Mouse (Mus musculus) CH12.LX (cell line): ENCODE measurements at regions not wholly inside any gene's neighbourhood (a gene's known extent, or its start where the extent isn't known, plus 50 kb on each side); places are given as distances from the start of the nearest gene placed in this dataset.

ENCODE experiments used
- DNase-seq: peaks from one replicate; pipeline ENCODE4 v3.0.0-alpha.2; 2013; ENCODE audit errors: extremely low read depth
- H3K27ac ChIP-seq: 2 replicates; pipeline ENCODE4 v1.5.1; 2012; ENCODE audit warnings: low read depth, mild to moderate bottlenecking, control low read depth, moderate library complexity; ENCODE audit not compliant: insufficient read depth
- H3K27me3 ChIP-seq: replicated peaks from 2 replicates; pipeline ENCODE3; 2012; ENCODE audit warnings: inconsistent platforms
- H3K36me3 ChIP-seq, 2 experiments: replicated peaks in 1 of 2; 2 replicates each; pipeline versions ENCODE3 to v1.6.1; 2012; ENCODE audit warnings: inconsistent platforms in 1 of 2, low read length in 1 of 2, mild to moderate bottlenecking in 1 of 2, mixed read lengths in 1 of 2, moderate library complexity in 1 of 2; ENCODE audit not compliant: control insufficient read depth in 1 of 2, insufficient read depth in 1 of 2
- H3K4me1 ChIP-seq, 2 experiments: 2 replicates each; pipeline ENCODE4 v1.6.1; 2012; ENCODE audit warnings: inconsistent platforms in 1 of 2, moderate library complexity in 1 of 2; ENCODE audit not compliant: insufficient read depth in 2 of 2, control insufficient read depth in 1 of 2
- H3K4me2 ChIP-seq: 2 replicates; pipeline ENCODE4 v1.6.1; 2012; ENCODE audit warnings: low read depth, mild to moderate bottlenecking, control low read depth; ENCODE audit not compliant: poor library complexity, insufficient read depth, severe bottlenecking
- H3K4me3 ChIP-seq, 3 experiments: fragments of 150-350 bp in 1 of 3; sonication (generic) in 1 of 3; replicated peaks in 1 of 3; 2 replicates each; pipeline versions ENCODE3 to v1.5.1; 2011 to 2012; ENCODE audit warnings: low read depth in 2 of 3, low read length in 2 of 3, mild to moderate bottlenecking in 2 of 3, moderate library complexity in 2 of 3, control low read depth in 1 of 3, improper control_type of control experiment in 1 of 3, inconsistent platforms in 1 of 3, mixed read lengths in 1 of 3; ENCODE audit not compliant: poor library complexity in 1 of 3
- H3K79me2 ChIP-seq: replicated peaks from 2 replicates; pipeline ENCODE4 v1.6.1; 2012; ENCODE audit warnings: mild to moderate bottlenecking, moderate library complexity; ENCODE audit not compliant: control insufficient read depth, poor library complexity, insufficient read depth, severe bottlenecking; ENCODE audit errors: extremely low read depth
- H3K9ac ChIP-seq: 2 replicates; pipeline ENCODE4 v1.6.1; 2012; ENCODE audit warnings: low read depth, mild to moderate bottlenecking, control low read depth, moderate library complexity; ENCODE audit not compliant: insufficient read depth
- H3K9me3 ChIP-seq: replicated peaks from 2 replicates; pipeline ENCODE3; 2012; ENCODE audit warnings: low read length, inconsistent platforms, mixed read lengths
- BHLHE40 ChIP-seq: IDR thresholded peaks from 2 replicates; pipeline ENCODE4 v1.6.1; 2011; ENCODE audit warnings: mild to moderate bottlenecking, low read depth, low read length, improper control_type of control experiment
- CHD1 ChIP-seq: IDR thresholded peaks from 2 replicates; pipeline ENCODE4 v1.6.1; 2012; ENCODE audit warnings: low read depth, low read length, improper control_type of control experiment, inconsistent platforms
- CTCF ChIP-seq, 2 experiments: IDR thresholded peaks in 1 of 2; conservative IDR thresholded peaks in 1 of 2; 2 replicates each; pipeline ENCODE4 v1.5.1; 2011 to 2012; ENCODE audit warnings: low read depth in 2 of 2, low read length in 2 of 2, improper control_type of control experiment in 1 of 2, inconsistent platforms in 1 of 2, mild to moderate bottlenecking in 1 of 2, moderate library complexity in 1 of 2
- ELF1 ChIP-seq: IDR thresholded peaks from 2 replicates; pipeline ENCODE4 v1.6.1; 2014; ENCODE audit warnings: low read depth, mild to moderate bottlenecking, inconsistent platforms, low read length, improper control_type of control experiment
- EP300 ChIP-seq: IDR thresholded peaks from 2 replicates; pipeline ENCODE4 v1.6.1; 2011; ENCODE audit warnings: low read length, improper control_type of control experiment
- ETS1 ChIP-seq: conservative IDR thresholded peaks from 2 replicates; pipeline ENCODE4 v1.6.1; 2012; ENCODE audit warnings: low read depth, mild to moderate bottlenecking, inconsistent platforms, low read length, improper control_type of control experiment, moderate library complexity
- GABPA ChIP-seq: IDR thresholded peaks from 2 replicates; pipeline ENCODE4 v1.6.1; 2012; ENCODE audit warnings: low read depth, low read length, improper control_type of control experiment, inconsistent platforms; ENCODE audit not compliant: insufficient replicate concordance
- HCFC1 ChIP-seq: IDR thresholded peaks from 2 replicates; pipeline ENCODE4 v1.6.1; 2012; ENCODE audit warnings: low read depth, mild to moderate bottlenecking, inconsistent platforms, low read length, improper control_type of control experiment
- KAT2A ChIP-seq: IDR thresholded peaks from 2 replicates; pipeline ENCODE4 v1.6.1; 2012; ENCODE audit warnings: low read length, improper control_type of control experiment, inconsistent platforms; ENCODE audit not compliant: insufficient replicate concordance
- MAFK ChIP-seq: IDR thresholded peaks from 2 replicates; pipeline ENCODE4 v1.6.1; 2011; ENCODE audit warnings: low read length, improper control_type of control experiment; ENCODE audit not compliant: insufficient replicate concordance
- MXI1 ChIP-seq: IDR thresholded peaks from 2 replicates; pipeline ENCODE4 v1.6.1; 2011; ENCODE audit warnings: mild to moderate bottlenecking, low read depth, low read length, improper control_type of control experiment
- MYC ChIP-seq: IDR thresholded peaks from 2 replicates; pipeline ENCODE4 v1.6.1; 2011; ENCODE audit warnings: low read depth, mild to moderate bottlenecking, improper control_type of control experiment, low read length
- PAX5 ChIP-seq: IDR thresholded peaks from 2 replicates; pipeline ENCODE4 v1.6.1; 2012; ENCODE audit warnings: low read length, inconsistent platforms, mixed read lengths
- POLR2AphosphoS2 ChIP-seq: IDR thresholded peaks from 2 replicates; pipeline ENCODE4 v1.6.1; 2011; ENCODE audit warnings: low read depth, low read length, improper control_type of control experiment
- RAD21 ChIP-seq: IDR thresholded peaks from 2 replicates; pipeline ENCODE4 v1.6.1; 2011; ENCODE audit warnings: low read depth, mild to moderate bottlenecking, low read length, improper control_type of control experiment, moderate library complexity
- RCOR1 ChIP-seq: conservative IDR thresholded peaks from 2 replicates; pipeline ENCODE4 v1.6.1; 2012; ENCODE audit warnings: low read depth, mild to moderate bottlenecking, inconsistent platforms, low read length, improper control_type of control experiment
- TBP ChIP-seq: conservative IDR thresholded peaks from 2 replicates; pipeline ENCODE4 v1.6.1; 2011; ENCODE audit warnings: low read depth, low read length, improper control_type of control experiment
- UBTF ChIP-seq: IDR thresholded peaks from 2 replicates; pipeline ENCODE4 v1.6.1; 2012; ENCODE audit warnings: low read depth, mild to moderate bottlenecking, inconsistent platforms, low read length, improper control_type of control experiment, moderate library complexity
- USF1 ChIP-seq: IDR thresholded peaks from 2 replicates; pipeline ENCODE4 v1.6.1; 2014; ENCODE audit warnings: low read depth, mild to moderate bottlenecking, inconsistent platforms, low read length, improper control_type of control experiment
- ZMIZ1 ChIP-seq: IDR thresholded peaks from 2 replicates; pipeline ENCODE4 v1.6.1; 2012; ENCODE audit warnings: low read depth, mild to moderate bottlenecking, inconsistent platforms, low read length, improper control_type of control experiment
- ZNF384 ChIP-seq: IDR thresholded peaks from 2 replicates; pipeline ENCODE4 v1.6.1; 2012; ENCODE audit warnings: low read depth, low read length, improper control_type of control experiment, inconsistent platforms
- dilution Hi-C: fragments of 300-500 bp; cut with MboI; formaldehyde crosslinking; loops from 2 replicates; pipeline ENCODE4 v1.14.3; 2020; ENCODE audit warnings: low sequenced_read_pairs; ENCODE audit not compliant: extremely low pct_unique_long_range_greater_than_20kb, extremely low pct_ligation_motif_present
- in situ Hi-C: fragments of 300-500 bp; cut with MboI; formaldehyde crosslinking; loops from 3 replicates; pipeline ENCODE4 v1.14.3; 2019; ENCODE audit warnings: low sequenced_read_pairs, low pct_ligation_motif_present, low pct_unique_long_range_greater_than_20kb, mixed read lengths

GRCm38 (mm10) chr8:77829764-77830163, 105.5 kb upstream of the Ednra start:
- TF ChIP-seq GABPA, result no peak
- no peak for TF ChIP-seq ZNF384
- no peak for TF ChIP-seq ZMIZ1
- TF ChIP-seq CHD1, result no peak
- TF ChIP-seq RAD21, result no peak
- no peak for TF ChIP-seq PAX5
- no peak for TF ChIP-seq MYC
- TF ChIP-seq POLR2AphosphoS2, result no peak
- TF ChIP-seq TBP, result no peak
- TF ChIP-seq BHLHE40, result no peak
- no peak for TF ChIP-seq ELF1
- no peak for TF ChIP-seq MAFK
- TF ChIP-seq USF1, result no peak
- TF ChIP-seq UBTF, result no peak
- TF ChIP-seq HCFC1, result no peak
- TF ChIP-seq KAT2A, result no peak
- no peak for TF ChIP-seq CTCF (conservative IDR thresholded peaks at IDR 0.05 in 1 of 2, IDR thresholded peaks at IDR 0.05 in 1 of 2; ENCODE audit: low read depth in 2 of 2, low read length in 2 of 2)
- no peak for TF ChIP-seq EP300
- TF ChIP-seq ETS1, result no peak
- TF ChIP-seq, all 38 proteins: peak for 0

GRCm38 (mm10) chr8:77834283-77834682, 110.0 kb upstream of the Ednra start:
- DNase-seq, result no peak
- Histone ChIP-seq H3K27me3 (no peaks in the 10 kb centered on the region), H3K4me1 (no peaks in the 10 kb centered on the region), H3K36me3 (no peaks in the 10 kb centered on the region), H3K9me3 (no peaks in the 10 kb centered on the region), H3K4me3 (no peak overlapping the region), H3K79me2 (no peaks in the 10 kb centered on the region), H3K27ac (no peak overlapping the region), H3K4me2 (no peak overlapping the region), H3K9ac (no peak overlapping the region)
- dilution Hi-C loops (no loop called here), in situ Hi-C loops (no loop called here)
- TF ChIP-seq RCOR1, result no peak
- no peak for TF ChIP-seq MXI1
- TF ChIP-seq HCFC1, result no peak
- no peak for TF ChIP-seq EP300
- TF ChIP-seq ZNF384, result no peak
- no peak for TF ChIP-seq BHLHE40

More at GRCm38 (mm10) chr8:77829764-77830163, 105.5 kb upstream of the Ednra start:
- in situ Hi-C loops (no loop called here), dilution Hi-C loops (no loop called here)
- H3K4me3 ChIP-seq, result no peak overlapping the region
- no peaks in the 10 kb centered on the region for H3K4me1 ChIP-seq
- no peak overlapping the region for H3K4me2 ChIP-seq
- no peak overlapping the region for H3K27ac ChIP-seq
- no peaks in the 10 kb centered on the region for H3K9me3 ChIP-seq
- H3K27me3 ChIP-seq, result no peaks in the 10 kb centered on the region
- H3K9ac ChIP-seq, result no peak overlapping the region
- no peaks in the 10 kb centered on the region for H3K79me2 ChIP-seq
- no peak for DNase-seq
- H3K36me3 ChIP-seq, result no peaks in the 10 kb centered on the region
